Mouse (Mus musculus) gastrocnemius, postnatal 14 days (tissue): ENCODE data around the gene Acsl4. TPM values are rescaled to one million over a fixed set of nuclear protein-coding genes. Genes with fewer than 3 reads are reported as not detected.

ENCODE experiments used
- total RNA-seq, 2 experiments: library from RNA; stranded (reverse); gene quantifications; 2 replicates each; pipeline ENCODE4 v1.2.3; 2021

Gene Acsl4
- total RNA-seq, 2 experiments from 2014 or later, result 31.7 to 34.5 TPM

Other genes starting within 250 kb of the Acsl4 start
- under 1 TPM in 1 of 2 experiments, not detected in 1; 0.02 TPM for gene Gucy2f, start 193.6 kb downstream of the Acsl4 start, total RNA-seq
- 1 to 10 TPM; 3.0 to 3.3 TPM for gene Nxt2, start 163.8 kb downstream of the Acsl4 start, total RNA-seq
- gene Kcne1l, start 84.2 kb downstream of the Acsl4 start, total RNA-seq, result 100 to 1,000 TPM; 147 to 150 TPM